Mouse (Mus musculus) limb, embryonic 14.5 days (tissue): ENCODE measurements around the gene Nxf3. TPM values are rescaled to one million over a fixed set of nuclear protein-coding genes. Genes with fewer than 3 reads are reported as not detected.
"Not testable (repeated sequence)": the region's sequence is repeated elsewhere in the genome, so short reads cannot be mapped to it uniquely, and the experiment has no call there.

Source experiments
- ATAC-seq: fragments of 200-750 bp; cut with Nextera tagmentation; 2 replicates; pipeline ENCODE4 v1.8.0; 2017; ENCODE audit warnings: low read depth, moderate number of reproducible peaks, moderate TSS enrichment; ENCODE audit not compliant: low FRiP score
- DNase-seq: peaks from one replicate; pipeline ENCODE4 v3.0.0-alpha.2; 2015; ENCODE audit warnings: low spot score
- H3K27ac ChIP-seq: fragments of 300-500 bp; sonication (generic); replicated peaks from 2 replicates; pipeline ENCODE4 v1.5.1; 2014; ENCODE audit warnings: low read depth, mild to moderate bottlenecking, low read length, moderate library complexity, mixed read lengths
- H3K27me3 ChIP-seq: fragments of 300-500 bp; sonication (generic); 2 replicates; pipeline ENCODE4 v1.6.1; 2014; ENCODE audit warnings: low read length, mixed read lengths; ENCODE audit not compliant: control insufficient read depth, insufficient read depth
- H3K36me3 ChIP-seq: fragments of 300-500 bp; sonication (generic); 2 replicates; pipeline ENCODE4 v1.6.1; 2014; ENCODE audit warnings: mild to moderate bottlenecking, low read length, moderate library complexity, mixed read lengths; ENCODE audit not compliant: control insufficient read depth, insufficient read depth
- H3K4me1 ChIP-seq: fragments of 300-500 bp; sonication (generic); 2 replicates; pipeline ENCODE4 v1.6.1; 2014; ENCODE audit warnings: antibody characterized with exemption, low read length, mixed read lengths; ENCODE audit not compliant: control insufficient read depth, insufficient read depth
- H3K4me2 ChIP-seq: fragments of 300-500 bp; sonication (generic); replicated peaks from 2 replicates; pipeline ENCODE4 v1.6.1; 2014; ENCODE audit warnings: low read depth, mild to moderate bottlenecking, low read length, moderate library complexity; ENCODE audit not compliant: severe bottlenecking
- H3K4me3 ChIP-seq: fragments of 300-500 bp; sonication (generic); replicated peaks from 2 replicates; pipeline ENCODE4 v1.5.1; 2014; ENCODE audit warnings: low read length
- H3K9ac ChIP-seq: fragments of 300-500 bp; sonication (generic); 2 replicates; pipeline ENCODE4 v1.6.1; 2014; ENCODE audit warnings: mild to moderate bottlenecking, low read depth, low read length, moderate library complexity; ENCODE audit not compliant: severe bottlenecking
- H3K9me3 ChIP-seq: fragments of 300-500 bp; sonication (generic); 2 replicates; pipeline ENCODE4 v1.6.1; 2016; ENCODE audit warnings: low read length; ENCODE audit not compliant: control insufficient read depth
- POLR2A ChIP-seq: fragments of 200-500 bp; IDR thresholded peaks from 2 replicates; pipeline ENCODE4 v1.8.0; 2012; ENCODE audit warnings: inconsistent platforms, mild to moderate bottlenecking, moderate library complexity, borderline replicate concordance; ENCODE audit not compliant: insufficient read depth, insufficient read length; ENCODE audit errors: extremely low read depth
- WGBS: fragments of 180-500 bp; shearing (Covaris S2); extraction: QIAGEN DNeasy Blood & Tissue Kit; methylation state at CpG from one replicate; pipeline ENCODE4 v1.1.7; 2014; 5-methylcytosine and 5-hydroxymethylcytosine counted together
- polyA plus RNA-seq, 2 experiments: library from polyadenylated mRNA; depleted of rRNA in 1 of 2; stranded (reverse) in 1 of 2; unstranded in 1 of 2; fragments of >200 nt; fragmentation: Nextera tagmentation in 1 of 2; extraction: Ambion mirVana in 1 of 2; gene quantifications; 2 replicates each; pipeline versions ENCODE4 v1.2.1 to v1.2.3; 2012 to 2014

Gene Nxf3
- polyA plus RNA-seq, 2 experiments: 0.03 TPM; not detected in 1

DNA sequence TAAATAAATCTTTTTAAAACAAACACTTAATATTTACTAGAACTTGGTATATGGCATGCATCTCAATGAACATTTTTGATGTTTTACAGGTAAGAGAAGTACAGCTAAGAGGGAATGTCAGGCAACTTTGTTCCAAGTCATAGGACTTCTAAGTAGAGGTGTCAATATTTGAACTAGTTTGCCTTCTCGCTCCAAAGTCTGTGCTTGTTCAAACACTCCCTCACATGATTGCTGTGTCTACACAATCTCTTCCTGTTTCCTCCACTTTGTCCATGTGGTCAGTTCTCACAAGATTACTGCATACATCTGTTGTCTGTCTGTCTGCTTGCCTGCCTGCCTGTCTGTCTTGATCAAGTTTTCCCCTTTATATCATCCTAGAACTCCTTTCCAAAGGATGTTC, 24.4 kb downstream of the Nxf3 start:
- 86% methylated on average over 1 of the region's 1 CpGs for WGBS
- H3K36me3 ChIP-seq: no peaks in the 10 kb centered on the region
- H3K27ac ChIP-seq: no peak overlapping the region
- H3K27me3 ChIP-seq: no peaks in the 10 kb centered on the region; the same call in 1 of the 2 replicates
- no peaks in the 10 kb centered on the region for H3K9me3 ChIP-seq
- no peak overlapping the region for H3K4me2 ChIP-seq
- H3K4me3 ChIP-seq: no peak overlapping the region
- no peak for ATAC-seq
- H3K9ac ChIP-seq: no peak overlapping the region
- DNase-seq: no peak
- TF ChIP-seq POLR2A: no peak
- no peaks in the 10 kb centered on the region for H3K4me1 ChIP-seq

DNA sequence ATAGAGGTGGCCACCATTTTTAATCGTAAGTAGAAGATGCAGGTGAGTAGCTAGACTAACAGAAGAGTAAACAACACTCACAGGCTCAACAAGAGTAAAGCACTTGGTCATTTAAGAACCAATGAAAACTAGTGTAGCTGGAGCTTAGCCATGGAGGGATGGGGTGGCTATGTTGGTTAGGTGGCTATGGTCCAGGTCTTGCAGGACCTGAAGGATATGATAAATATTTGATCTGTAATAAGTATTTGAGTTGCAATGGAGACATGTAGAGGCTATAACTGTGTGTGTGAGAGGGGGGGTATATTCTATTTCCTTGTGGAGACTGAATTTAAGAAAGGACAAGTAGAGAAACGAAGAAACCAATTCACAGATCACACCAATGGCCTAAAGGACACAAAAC, 33.8 kb downstream of the Nxf3 start:
- ATAC-seq: no peak
- no peak for TF ChIP-seq POLR2A

DNA sequence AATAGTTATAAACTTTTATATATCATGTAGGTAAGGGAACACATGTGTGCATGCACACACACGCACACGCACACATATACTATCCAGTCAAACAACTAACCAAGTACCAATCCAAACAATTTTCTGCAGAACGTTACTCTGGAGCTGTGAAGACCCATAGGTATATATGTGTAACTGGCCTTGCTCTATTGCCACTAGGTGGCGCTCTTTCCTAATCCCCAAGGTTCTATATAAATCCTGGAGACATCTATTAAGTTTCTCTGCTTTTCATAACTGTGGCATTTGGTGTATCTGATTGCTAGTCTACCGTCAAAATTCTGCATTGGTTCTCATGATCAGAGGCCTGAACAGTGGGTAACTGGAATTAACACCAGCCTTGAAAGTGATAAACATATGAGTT, 37.5 kb downstream of the Nxf3 start:
- WGBS: 20% methylated on average over 5 of the region's 5 CpGs
- H3K36me3 ChIP-seq: no peaks in the 10 kb centered on the region
- no peak overlapping the region for H3K27ac ChIP-seq
- no peak overlapping the region for H3K4me2 ChIP-seq
- no peak overlapping the region for H3K4me3 ChIP-seq
- H3K27me3 ChIP-seq: no peaks in the 10 kb centered on the region
- DNase-seq (peak; percentile 70), ATAC-seq (no peak)
- no peaks in the 10 kb centered on the region for H3K4me1 ChIP-seq
- TF ChIP-seq POLR2A: no peak
- H3K9me3 ChIP-seq: no peaks in the 10 kb centered on the region
- no peak overlapping the region for H3K9ac ChIP-seq

More for the DNA sequence above, 33.8 kb downstream of the Nxf3 start:
- no peak overlapping the region for H3K4me2 ChIP-seq
- H3K9ac ChIP-seq: no peak overlapping the region
- H3K4me3 ChIP-seq: no peak overlapping the region
- no peaks in the 10 kb centered on the region for H3K36me3 ChIP-seq
- no peaks in the 10 kb centered on the region for H3K4me1 ChIP-seq
- DNase-seq: no peak
- no peaks in the 10 kb centered on the region for H3K27me3 ChIP-seq
- H3K27ac ChIP-seq: no peak overlapping the region
- 77% methylated on average over 2 of the region's 2 CpGs for WGBS
- H3K9me3 ChIP-seq: no peaks in the 10 kb centered on the region

DNA sequence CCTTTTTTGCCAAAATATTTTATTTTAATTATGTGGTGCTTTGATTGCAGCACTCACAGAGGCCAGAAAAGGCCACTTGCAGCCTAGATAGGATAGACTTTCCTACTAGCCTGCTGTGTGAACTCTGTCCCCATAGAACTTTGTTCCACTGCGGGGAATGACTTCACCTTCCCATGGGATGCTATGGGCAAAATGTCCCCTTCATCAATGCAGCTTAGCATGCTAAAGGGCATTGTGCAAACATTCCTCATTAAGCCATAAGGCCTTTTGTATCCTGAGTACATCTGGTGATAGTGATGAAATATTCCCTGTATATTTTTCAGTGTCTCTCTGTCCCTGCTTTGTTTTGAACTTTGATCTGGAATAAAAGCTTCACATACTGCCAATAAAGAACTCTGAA, 41.3 kb downstream of the Nxf3 start:
- DNase-seq (no peak), ATAC-seq (no peak)
- WGBS: 100% methylated on average over 1 of the region's 1 CpGs
- no peak overlapping the region for H3K4me2 ChIP-seq
- H3K36me3 ChIP-seq: no peaks in the 10 kb centered on the region
- H3K9ac ChIP-seq: no peak overlapping the region
- no peak for TF ChIP-seq POLR2A
- no peak overlapping the region for H3K27ac ChIP-seq
- no peaks in the 10 kb centered on the region for H3K27me3 ChIP-seq
- no peaks in the 10 kb centered on the region for H3K9me3 ChIP-seq
- H3K4me3 ChIP-seq: no peak overlapping the region
- H3K4me1 ChIP-seq: no peaks in the 10 kb centered on the region

- ATAC-seq: peak; percentile 95
- DNase-seq, H3K9me3 ChIP-seq, H3K27ac ChIP-seq, H3K4me1 ChIP-seq, H3K27me3 ChIP-seq, H3K36me3 ChIP-seq, H3K9ac ChIP-seq: not testable (repeated sequence)
- 17% methylated on average over 4 of the region's 49 CpGs for WGBS
- peak within 1 kb of the TSS; percentile 20 for H3K4me3 ChIP-seq
- H3K4me2 ChIP-seq: peak within 1 kb of the TSS; percentile 42
Measured at GRCm38 (mm10) chrX:136032799-136033763, 52.0 kb downstream of the Nxf3 start, which contains the start of gene Arxes1. Gene Arxes1, plus strand, starts transcription at chrX:136033367.
